Mouse (Mus musculus) thymus, adult 2 months (tissue): ENCODE data around the gene Rapgef3. TPM values are rescaled to one million over a fixed set of nuclear protein-coding genes. Genes with fewer than 3 reads are reported as not detected.

ENCODE experiments used
- DNase-seq: peaks from one replicate; pipeline ENCODE4 v3.0.0; 2021
- H3K27ac ChIP-seq: fragments of 200-500 bp; 2 replicates; pipeline ENCODE4 v1.5.1; 2012; ENCODE audit warnings: low read length, control low read depth; ENCODE audit not compliant: control insufficient read depth, insufficient read depth
- H3K27me3 ChIP-seq: fragments of 200-500 bp; 2 replicates; pipeline ENCODE4 v1.6.1; 2012; ENCODE audit warnings: mild to moderate bottlenecking, low read length, moderate library complexity, mixed read lengths; ENCODE audit not compliant: control insufficient read depth, insufficient read depth
- H3K36me3 ChIP-seq: fragments of 200-500 bp; 2 replicates; pipeline ENCODE4 v1.6.1; 2012; ENCODE audit warnings: mild to moderate bottlenecking, low read length, moderate library complexity; ENCODE audit not compliant: control insufficient read depth, insufficient read depth
- H3K4me1 ChIP-seq: fragments of 200-500 bp; replicated peaks from 2 replicates; pipeline ENCODE4 v1.6.1; 2012; ENCODE audit warnings: low read length; ENCODE audit not compliant: control insufficient read depth, insufficient read depth
- H3K4me3 ChIP-seq: fragments of 200-500 bp; 2 replicates; pipeline ENCODE4 v1.5.1; 2012; ENCODE audit warnings: mild to moderate bottlenecking, low read length, control low read depth, moderate library complexity; ENCODE audit not compliant: control insufficient read depth, insufficient read depth
- CTCF ChIP-seq: fragments of 200-500 bp; IDR thresholded peaks from 2 replicates; pipeline ENCODE4 v1.5.1; 2012; ENCODE audit warnings: mild to moderate bottlenecking, control low read depth, low read length, moderate library complexity, borderline replicate concordance; ENCODE audit not compliant: control insufficient read depth, poor library complexity, insufficient read depth; ENCODE audit errors: extremely low read depth
- POLR2A ChIP-seq: fragments of 200-500 bp; IDR thresholded peaks from 2 replicates; pipeline ENCODE4 v1.6.1; 2012; ENCODE audit warnings: mild to moderate bottlenecking, low read length, control low read depth, moderate library complexity; ENCODE audit not compliant: control insufficient read depth, poor library complexity, insufficient read depth; ENCODE audit errors: extremely low read depth
- WGBS: fragments of 180-500 bp; shearing (Covaris S2); methylation state at CpG from one replicate; pipeline ENCODE4 v1.1.7; 2018; 5-methylcytosine and 5-hydroxymethylcytosine counted together
- polyA plus RNA-seq: library from polyadenylated mRNA; depleted of rRNA; stranded (reverse); fragments of >200 nt; gene quantifications from 2 replicates; pipeline ENCODE4 v1.2.3, GENCODE M21; 2012

Rapgef3 gene
- polyA plus RNA-seq, 1 experiment, result 276 TPM

DNA sequence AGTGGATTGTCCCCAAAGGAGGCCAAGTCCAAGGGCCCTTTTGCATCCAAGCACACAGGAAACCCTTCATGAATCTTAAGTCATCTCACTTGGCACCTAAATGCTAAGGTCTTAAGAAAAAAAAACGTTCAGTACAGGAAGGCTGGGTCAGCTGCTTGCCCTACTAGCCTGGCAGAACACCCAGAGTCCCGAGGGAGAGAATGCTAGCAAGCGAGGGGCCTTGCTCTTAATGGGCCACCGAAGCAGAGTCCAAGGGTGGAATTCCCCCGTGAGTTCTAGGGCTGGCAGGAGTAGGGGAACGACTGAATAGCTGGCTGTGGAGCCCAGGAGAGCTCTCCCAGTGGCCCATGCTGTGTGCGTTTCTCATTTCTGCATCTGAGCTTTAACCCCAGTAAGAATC is 39.0 kb downstream of the Rapgef3 start:
- peak overlapping the region; percentile 95 for H3K27ac ChIP-seq
- H3K36me3 ChIP-seq, result no peaks in the 10 kb centered on the region
- WGBS, result 46% methylated on average over 7 of the region's 7 CpGs
- peaks cover 88% of the 10 kb centered on the region for H3K4me1 ChIP-seq
- TF ChIP-seq CTCF (no peak), POLR2A (no peak)
- peak overlapping the region; percentile 42 for H3K4me3 ChIP-seq
- no peak for DNase-seq
- no peaks in the 10 kb centered on the region for H3K27me3 ChIP-seq

DNA sequence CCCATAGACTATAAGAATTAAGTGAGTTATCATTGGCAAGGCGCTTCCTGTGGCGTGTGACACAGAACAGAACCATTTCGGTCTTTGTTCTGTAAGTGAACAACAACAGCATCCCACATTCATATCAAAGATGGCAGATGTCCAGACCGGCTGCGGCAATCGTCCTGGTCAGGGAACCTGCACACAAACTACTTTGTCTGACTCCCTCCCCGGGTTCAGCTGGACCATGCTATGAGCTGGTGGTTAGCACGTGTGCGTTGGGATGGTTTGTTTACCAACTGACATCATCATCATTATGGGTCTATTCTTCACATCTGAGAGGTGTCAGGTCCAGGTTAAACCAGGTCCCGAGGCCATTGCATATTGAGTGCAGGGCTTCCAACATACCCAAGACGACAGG is 39.4 kb downstream of the Rapgef3 start:
- Histone ChIP-seq H3K4me3 (no peak overlapping the region), H3K27me3 (no peaks in the 10 kb centered on the region), H3K36me3 (no peaks in the 10 kb centered on the region), H3K4me1 (peaks cover 88% of the 10 kb centered on the region), H3K27ac (peak overlapping the region; percentile 95)
- TF ChIP-seq POLR2A, result no peak
- TF ChIP-seq CTCF, result no peak
- no peak for DNase-seq
- WGBS, result 77% methylated on average over 11 of the region's 11 CpGs

DNA sequence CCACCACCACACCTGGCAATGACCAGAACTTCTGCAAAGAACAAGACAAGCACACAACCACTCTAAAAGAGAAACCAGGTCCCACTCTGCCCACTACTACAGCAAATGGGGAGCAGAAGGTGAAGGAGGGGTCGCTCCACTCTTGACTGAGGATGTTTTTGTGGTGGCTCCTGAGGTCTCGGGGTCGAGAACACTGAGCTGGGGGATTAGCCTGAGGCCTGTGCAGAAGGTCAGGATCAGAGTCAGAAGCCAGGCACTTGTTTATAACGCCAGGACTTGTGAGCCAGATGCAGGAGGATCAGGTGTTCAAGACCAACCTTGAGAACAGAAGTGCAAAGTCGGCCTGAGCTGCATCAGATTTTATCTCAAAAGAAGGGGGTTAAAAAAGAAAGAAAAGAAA is 40.3 kb downstream of the Rapgef3 start:
- 12% methylated on average over 5 of the region's 5 CpGs for WGBS
- Histone ChIP-seq H3K4me1 (peaks cover 92% of the 10 kb centered on the region), H3K36me3 (no peaks in the 10 kb centered on the region), H3K27ac (peak overlapping the region; percentile 95), H3K27me3 (no peaks in the 10 kb centered on the region), H3K4me3 (peak overlapping the region; percentile 14)
- no peak for DNase-seq
- TF ChIP-seq POLR2A (no peak), CTCF (no peak)

DNA sequence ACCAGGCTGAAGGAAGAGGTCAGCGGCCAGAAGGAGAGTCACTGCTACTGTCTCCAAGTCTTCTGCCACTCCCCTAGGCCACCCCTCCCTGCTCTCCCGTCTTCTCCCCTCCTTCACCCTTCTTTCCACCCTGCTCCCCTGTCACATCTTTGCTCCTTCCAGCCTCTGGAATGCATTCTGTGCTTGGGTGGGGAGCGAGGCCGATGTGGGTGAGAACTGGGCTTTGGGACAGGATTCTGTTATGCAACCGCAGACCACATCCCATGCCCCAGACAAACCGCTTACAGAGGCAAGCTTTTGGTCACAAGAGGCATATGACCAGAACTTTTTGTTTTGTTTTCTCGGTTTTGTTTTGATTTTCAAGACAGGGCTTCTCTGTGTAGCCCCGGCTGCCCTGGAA is 40.7 kb downstream of the Rapgef3 start:
- Histone ChIP-seq H3K27me3 (no peaks in the 10 kb centered on the region), H3K4me3 (peak overlapping the region; percentile 14), H3K27ac (peak overlapping the region; percentile 95), H3K4me1 (peaks cover 93% of the 10 kb centered on the region), H3K36me3 (no peaks in the 10 kb centered on the region)
- TF ChIP-seq CTCF (no peak), POLR2A (no peak)
- WGBS, result 4% methylated on average over 8 of the region's 8 CpGs
- no peak for DNase-seq

DNA sequence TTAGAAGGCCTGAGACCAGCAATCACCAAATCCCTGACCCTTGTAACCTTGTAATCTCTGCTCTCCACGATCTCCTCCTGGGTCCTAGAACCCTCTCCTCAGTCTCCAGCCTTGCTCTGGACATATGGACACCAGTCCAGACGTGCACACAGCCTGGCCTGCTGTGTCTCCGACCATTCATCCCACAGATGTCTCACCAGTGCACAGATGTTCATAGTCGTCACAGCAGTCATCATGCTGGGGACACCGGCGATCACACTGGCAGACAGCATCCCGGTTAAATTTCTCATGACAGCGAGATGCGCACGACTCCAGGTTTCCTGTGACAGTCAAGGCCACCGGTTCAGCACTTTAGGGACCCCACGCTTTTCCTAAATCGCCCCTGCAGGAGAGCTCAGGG is 41.5 kb downstream of the Rapgef3 start:
- Histone ChIP-seq H3K27ac (peak overlapping the region; percentile 95), H3K4me3 (peak overlapping the region; percentile 14), H3K27me3 (no peaks in the 10 kb centered on the region), H3K36me3 (no peaks in the 10 kb centered on the region), H3K4me1 (peaks cover 93% of the 10 kb centered on the region)
- DNase-seq, result no peak
- TF ChIP-seq CTCF (no peak), POLR2A (no peak)
- 51% methylated on average over 13 of the region's 13 CpGs for WGBS

DNA sequence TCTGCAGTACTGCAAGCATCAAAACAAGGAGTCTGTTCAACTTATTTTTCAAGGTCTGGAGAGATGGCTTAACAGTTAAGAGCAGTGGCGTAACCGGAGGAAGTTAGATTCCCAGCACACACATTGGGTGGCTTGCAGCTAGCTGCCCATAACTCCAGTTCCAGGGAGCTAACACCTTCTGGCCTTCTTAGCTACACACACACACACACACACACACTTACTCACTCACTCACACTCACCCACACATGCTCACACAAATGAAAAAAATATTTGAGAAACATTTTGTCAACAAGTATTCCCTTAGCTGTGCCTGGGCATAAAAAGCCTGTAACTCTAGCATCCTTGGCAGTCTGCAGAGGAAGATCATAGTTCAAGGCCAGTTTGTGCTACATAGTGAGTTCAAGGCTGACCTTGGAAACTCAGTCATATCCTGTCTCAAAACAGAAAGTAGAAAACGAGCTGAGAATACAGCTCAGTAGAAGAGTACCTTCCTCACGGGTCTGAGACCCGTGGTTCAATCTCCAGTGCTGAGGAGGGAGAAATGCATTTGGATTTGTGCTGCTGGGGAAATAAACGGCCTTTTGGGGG is 42.5 kb downstream of the Rapgef3 start:
- WGBS, result 27% methylated on average over 6 of the region's 6 CpGs
- Histone ChIP-seq H3K4me3 (no peak overlapping the region), H3K27ac (peak overlapping the region; percentile 95), H3K27me3 (no peaks in the 10 kb centered on the region), H3K36me3 (no peaks in the 10 kb centered on the region), H3K4me1 (peaks cover 91% of the 10 kb centered on the region)
- DNase-seq, result no peak
- TF ChIP-seq CTCF (no peak), POLR2A (no peak)
